Mouse (Mus musculus) CH12.LX (cell line): ENCODE measurements around the gene Tpm1. TPM values are rescaled to one million over a fixed set of nuclear protein-coding genes. Genes with fewer than 3 reads are reported as not detected.

Source experiments
- DNase-seq: peaks from one replicate; pipeline ENCODE4 v3.0.0-alpha.2; 2013; ENCODE audit errors: extremely low read depth
- H3K27ac ChIP-seq: 2 replicates; pipeline ENCODE4 v1.5.1; 2012; ENCODE audit warnings: low read depth, mild to moderate bottlenecking, control low read depth, moderate library complexity; ENCODE audit not compliant: insufficient read depth
- H3K27me3 ChIP-seq: replicated peaks from 2 replicates; pipeline ENCODE3; 2012; ENCODE audit warnings: inconsistent platforms
- H3K36me3 ChIP-seq, 2 experiments: replicated peaks in 1 of 2; 2 replicates each; pipeline versions ENCODE3 to v1.6.1; 2012; ENCODE audit warnings: inconsistent platforms in 1 of 2, low read length in 1 of 2, mild to moderate bottlenecking in 1 of 2, mixed read lengths in 1 of 2, moderate library complexity in 1 of 2; ENCODE audit not compliant: control insufficient read depth in 1 of 2, insufficient read depth in 1 of 2
- H3K4me1 ChIP-seq, 2 experiments: 2 replicates each; pipeline ENCODE4 v1.6.1; 2012; ENCODE audit warnings: inconsistent platforms in 1 of 2, moderate library complexity in 1 of 2; ENCODE audit not compliant: insufficient read depth in 2 of 2, control insufficient read depth in 1 of 2
- H3K4me2 ChIP-seq: 2 replicates; pipeline ENCODE4 v1.6.1; 2012; ENCODE audit warnings: low read depth, mild to moderate bottlenecking, control low read depth; ENCODE audit not compliant: poor library complexity, insufficient read depth, severe bottlenecking
- H3K4me3 ChIP-seq, 3 experiments: fragments of 150-350 bp in 1 of 3; sonication (generic) in 1 of 3; replicated peaks in 1 of 3; 2 replicates each; pipeline versions ENCODE3 to v1.5.1; 2011 to 2012; ENCODE audit warnings: low read depth in 2 of 3, low read length in 2 of 3, mild to moderate bottlenecking in 2 of 3, moderate library complexity in 2 of 3, control low read depth in 1 of 3, improper control_type of control experiment in 1 of 3, inconsistent platforms in 1 of 3, mixed read lengths in 1 of 3; ENCODE audit not compliant: poor library complexity in 1 of 3
- H3K79me2 ChIP-seq: replicated peaks from 2 replicates; pipeline ENCODE4 v1.6.1; 2012; ENCODE audit warnings: mild to moderate bottlenecking, moderate library complexity; ENCODE audit not compliant: control insufficient read depth, poor library complexity, insufficient read depth, severe bottlenecking; ENCODE audit errors: extremely low read depth
- H3K9ac ChIP-seq: 2 replicates; pipeline ENCODE4 v1.6.1; 2012; ENCODE audit warnings: low read depth, mild to moderate bottlenecking, control low read depth, moderate library complexity; ENCODE audit not compliant: insufficient read depth
- H3K9me3 ChIP-seq: replicated peaks from 2 replicates; pipeline ENCODE3; 2012; ENCODE audit warnings: low read length, inconsistent platforms, mixed read lengths
- E2F4 ChIP-seq: IDR thresholded peaks from 2 replicates; pipeline ENCODE4 v1.6.1; 2011; ENCODE audit warnings: low read depth, low read length, improper control_type of control experiment; ENCODE audit not compliant: insufficient replicate concordance
- ELF1 ChIP-seq: IDR thresholded peaks from 2 replicates; pipeline ENCODE4 v1.6.1; 2014; ENCODE audit warnings: low read depth, mild to moderate bottlenecking, inconsistent platforms, low read length, improper control_type of control experiment
- ETS1 ChIP-seq: conservative IDR thresholded peaks from 2 replicates; pipeline ENCODE4 v1.6.1; 2012; ENCODE audit warnings: low read depth, mild to moderate bottlenecking, inconsistent platforms, low read length, improper control_type of control experiment, moderate library complexity
- GABPA ChIP-seq: IDR thresholded peaks from 2 replicates; pipeline ENCODE4 v1.6.1; 2012; ENCODE audit warnings: low read depth, low read length, improper control_type of control experiment, inconsistent platforms; ENCODE audit not compliant: insufficient replicate concordance
- JUN ChIP-seq: IDR thresholded peaks from 2 replicates; pipeline ENCODE4 v1.6.1; 2011; ENCODE audit warnings: low read depth, mild to moderate bottlenecking, low read length, improper control_type of control experiment, moderate library complexity; ENCODE audit not compliant: insufficient read depth
- JUND ChIP-seq: conservative IDR thresholded peaks from 2 replicates; pipeline ENCODE4 v1.6.1; 2011; ENCODE audit warnings: low read depth, low read length, improper control_type of control experiment
- KAT2A ChIP-seq: IDR thresholded peaks from 2 replicates; pipeline ENCODE4 v1.6.1; 2012; ENCODE audit warnings: low read length, improper control_type of control experiment, inconsistent platforms; ENCODE audit not compliant: insufficient replicate concordance
- MAX ChIP-seq: IDR thresholded peaks from 2 replicates; pipeline ENCODE4 v1.6.1; 2011; ENCODE audit warnings: low read length, improper control_type of control experiment
- MXI1 ChIP-seq: IDR thresholded peaks from 2 replicates; pipeline ENCODE4 v1.6.1; 2011; ENCODE audit warnings: mild to moderate bottlenecking, low read depth, low read length, improper control_type of control experiment
- MYC ChIP-seq: IDR thresholded peaks from 2 replicates; pipeline ENCODE4 v1.6.1; 2011; ENCODE audit warnings: low read depth, mild to moderate bottlenecking, improper control_type of control experiment, low read length
- POLR2A ChIP-seq: IDR thresholded peaks from 2 replicates; pipeline ENCODE4 v1.6.1; 2011; ENCODE audit warnings: low read depth, mild to moderate bottlenecking, improper control_type of control experiment, low read length
- RCOR1 ChIP-seq: conservative IDR thresholded peaks from 2 replicates; pipeline ENCODE4 v1.6.1; 2012; ENCODE audit warnings: low read depth, mild to moderate bottlenecking, inconsistent platforms, low read length, improper control_type of control experiment
- SIN3A ChIP-seq: IDR thresholded peaks from 2 replicates; pipeline ENCODE4 v1.6.1; 2012; ENCODE audit warnings: low read length, improper control_type of control experiment, inconsistent platforms
- TCF12 ChIP-seq: IDR thresholded peaks from 2 replicates; pipeline ENCODE4 v1.6.1; 2014; ENCODE audit warnings: low read depth, mild to moderate bottlenecking, inconsistent platforms, low read length, improper control_type of control experiment
- UBTF ChIP-seq: IDR thresholded peaks from 2 replicates; pipeline ENCODE4 v1.6.1; 2012; ENCODE audit warnings: low read depth, mild to moderate bottlenecking, inconsistent platforms, low read length, improper control_type of control experiment, moderate library complexity
- USF1 ChIP-seq: IDR thresholded peaks from 2 replicates; pipeline ENCODE4 v1.6.1; 2014; ENCODE audit warnings: low read depth, mild to moderate bottlenecking, inconsistent platforms, low read length, improper control_type of control experiment
- USF2 ChIP-seq: conservative IDR thresholded peaks from 2 replicates; pipeline ENCODE4 v1.6.1; 2011; ENCODE audit warnings: low read depth, low read length, improper control_type of control experiment
- ZC3H11A ChIP-seq: IDR thresholded peaks from 2 replicates; pipeline ENCODE4 v1.6.1; 2012; ENCODE audit warnings: low read depth, mild to moderate bottlenecking, inconsistent platforms, low read length, improper control_type of control experiment
- ZKSCAN1 ChIP-seq: IDR thresholded peaks from 2 replicates; pipeline ENCODE4 v1.6.1; 2012; ENCODE audit warnings: low read depth, inconsistent platforms, low read length, improper control_type of control experiment, borderline replicate concordance
- dilution Hi-C: fragments of 300-500 bp; cut with MboI; formaldehyde crosslinking; loops from 2 replicates; pipeline ENCODE4 v1.14.3; 2020; ENCODE audit warnings: low sequenced_read_pairs; ENCODE audit not compliant: extremely low pct_unique_long_range_greater_than_20kb, extremely low pct_ligation_motif_present
- in situ Hi-C: fragments of 300-500 bp; cut with MboI; formaldehyde crosslinking; loops from 3 replicates; pipeline ENCODE4 v1.14.3; 2019; ENCODE audit warnings: low sequenced_read_pairs, low pct_ligation_motif_present, low pct_unique_long_range_greater_than_20kb, mixed read lengths
- polyA plus RNA-seq: library from polyadenylated mRNA; unstranded; fragments of >175 nt; gene quantifications from 2 replicates; pipeline ENCODE4 v1.2.1, GENCODE M21; 2012; ENCODE audit warnings: low read depth; ENCODE audit not compliant: insufficient read length
- total RNA-seq, 2 experiments: library from RNA; depleted of rRNA; stranded (reverse); fragments of 300-350 nt in 1 of 2; fragments of >200 nt in 1 of 2; gene quantifications; 2 replicates each; pipeline ENCODE4 v1.2.3; 2012 to 2014

Tpm1 gene
- total and polyA plus RNA-seq, 3 experiments: 34.6 to 178 (median 63.1) TPM

DNA sequence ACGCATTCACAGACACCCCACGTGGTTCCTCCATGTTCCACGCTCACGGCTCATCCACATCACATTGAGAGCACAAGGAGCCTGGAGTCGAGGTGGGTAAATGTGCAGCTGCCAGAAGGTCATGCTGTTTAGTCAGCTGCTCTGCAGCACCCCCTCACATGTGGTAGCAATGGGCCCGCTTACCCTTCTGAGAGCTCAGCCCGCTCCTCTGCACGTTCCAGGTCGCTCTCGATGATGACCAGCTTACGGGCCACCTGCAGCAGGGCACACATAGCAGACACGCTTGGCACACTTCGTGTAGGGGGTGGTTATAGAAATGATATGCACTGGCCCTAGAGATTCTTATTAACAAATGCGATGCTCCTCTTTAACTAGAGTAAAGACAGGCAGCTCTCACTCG is 16.6 kb downstream of the Tpm1 start:
- in situ Hi-C loops (no loop called here), dilution Hi-C loops (no loop called here)
- Histone ChIP-seq H3K4me3 (no peak overlapping the region), H3K27me3 (no peaks in the 10 kb centered on the region), H3K9ac (no peak overlapping the region), H3K4me1 (peaks cover 4 to 24% of the 10 kb centered on the region in 2 experiments), H3K9me3 (peaks cover 11% of the 10 kb centered on the region), H3K79me2 (no peaks in the 10 kb centered on the region), H3K4me2 (no peak overlapping the region), H3K27ac (no peak overlapping the region), H3K36me3 (peaks cover 45 to 93% of the 10 kb centered on the region in 2 experiments)
- TF ChIP-seq SIN3A: no peak
- no peak for TF ChIP-seq ZKSCAN1
- TF ChIP-seq ELF1: no peak
- no peak for TF ChIP-seq RCOR1
- no peak for DNase-seq

DNA sequence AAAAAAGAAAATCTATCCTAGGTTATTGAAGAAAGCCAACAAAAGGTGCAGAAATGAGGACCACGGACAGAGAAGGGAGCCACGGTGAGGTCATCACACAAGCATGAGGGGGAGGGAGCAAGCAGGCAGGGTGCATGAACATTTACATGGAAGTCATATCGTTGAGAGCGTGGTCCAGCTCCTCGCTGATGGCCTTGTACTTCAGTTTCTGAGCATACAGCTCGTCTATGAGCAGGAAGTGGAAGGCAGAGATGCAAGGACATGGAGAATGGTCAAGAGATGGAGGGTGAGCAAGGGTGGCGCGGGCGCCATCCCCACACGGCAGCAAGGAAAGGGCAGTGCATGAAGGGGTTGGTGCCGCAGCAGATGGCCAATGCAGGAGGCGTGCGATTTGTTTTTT is 19.7 kb downstream of the Tpm1 start:
- H3K9me3 ChIP-seq: no peaks in the 10 kb centered on the region
- H3K4me3 ChIP-seq: no peak overlapping the region
- in situ Hi-C loops (no loop called here), dilution Hi-C loops (no loop called here)
- H3K9ac ChIP-seq: no peak overlapping the region
- H3K27me3 ChIP-seq: no peaks in the 10 kb centered on the region
- H3K4me1 ChIP-seq: peaks cover 15 to 34% of the 10 kb centered on the region in 2 experiments
- TF ChIP-seq ELF1: no peak
- no peak for TF ChIP-seq ZKSCAN1
- TF ChIP-seq GABPA: no peak
- TF ChIP-seq KAT2A: no peak
- TF ChIP-seq TCF12: no peak
- no peak for TF ChIP-seq MAX
- TF ChIP-seq ZC3H11A: no peak
- DNase-seq: no peak
- H3K79me2 ChIP-seq: no peaks in the 10 kb centered on the region
- no peak overlapping the region for H3K4me2 ChIP-seq
- H3K36me3 ChIP-seq: peaks cover 37 to 95% of the 10 kb centered on the region in 2 experiments
- H3K27ac ChIP-seq: no peak overlapping the region

DNA sequence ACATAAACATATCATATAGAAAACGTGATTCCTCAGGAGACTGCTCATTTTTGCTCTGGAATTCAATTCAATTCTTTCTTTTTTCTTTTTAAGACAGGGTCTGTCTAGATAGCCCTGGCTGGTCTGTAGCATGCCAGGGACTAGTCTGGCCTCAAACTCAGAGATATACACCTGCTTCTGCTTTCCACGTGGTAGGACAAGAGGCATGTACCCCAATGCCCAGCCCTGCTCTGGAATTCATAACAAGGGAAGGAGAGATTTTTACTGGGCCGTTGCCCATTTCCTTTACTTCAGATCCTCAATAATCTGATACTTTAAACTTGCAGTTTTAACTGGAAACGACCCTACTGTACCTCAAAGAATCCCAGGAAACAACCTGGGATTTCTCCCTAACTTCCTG is 20.3 kb downstream of the Tpm1 start:
- in situ Hi-C loops (no loop called here), dilution Hi-C loops (no loop called here)
- peaks cover 34 to 93% of the 10 kb centered on the region in 2 experiments for H3K36me3 ChIP-seq
- H3K27me3 ChIP-seq: no peaks in the 10 kb centered on the region
- H3K4me2 ChIP-seq: no peak overlapping the region
- no peak for DNase-seq
- TF ChIP-seq ZC3H11A (no peak), JUND (no peak), USF1 (no peak), E2F4 (no peak), MXI1 (no peak), POLR2A (no peak), ZKSCAN1 (no peak), UBTF (no peak), GABPA (no peak), MYC (no peak), TCF12 (no peak), USF2 (no peak), JUN (no peak), ETS1 (no peak)
- H3K9me3 ChIP-seq: no peaks in the 10 kb centered on the region
- no peak overlapping the region for H3K4me3 ChIP-seq
- no peak overlapping the region for H3K27ac ChIP-seq
- no peak overlapping the region for H3K9ac ChIP-seq
- H3K79me2 ChIP-seq: no peaks in the 10 kb centered on the region
- peaks cover 18 to 39% of the 10 kb centered on the region in 2 experiments for H3K4me1 ChIP-seq
